Mouse (Mus musculus) myocyte (in vitro differentiated cells): Measurements from ENCODE around the gene Gxylt2.

Experiments
- E2F4 ChIP-seq: IDR thresholded peaks from one replicate; pipeline ENCODE4 v1.6.1; 2011; ENCODE audit warnings: mild to moderate bottlenecking, control low read depth, moderate library complexity; ENCODE audit not compliant: insufficient read depth
- MAX ChIP-seq: IDR thresholded peaks from one replicate; pipeline ENCODE4 v1.6.1; 2011; ENCODE audit warnings: low read depth, mild to moderate bottlenecking, control low read depth
- MYOG ChIP-seq, 3 experiments: IDR thresholded peaks; one replicate each; pipeline ENCODE4 v1.6.1; 2011; ENCODE audit warnings: control low read depth in 2 of 3, low read depth in 2 of 3, mild to moderate bottlenecking in 2 of 3; ENCODE audit not compliant: insufficient read length in 2 of 3, control insufficient read depth in 1 of 3, insufficient read depth in 1 of 3
- POLR2A ChIP-seq: IDR thresholded peaks from one replicate; pipeline ENCODE4 v1.6.1; 2011; ENCODE audit warnings: low read depth, mild to moderate bottlenecking, control low read depth, moderate library complexity; ENCODE audit not compliant: insufficient read length
- SRF ChIP-seq: IDR thresholded peaks from one replicate; pipeline ENCODE4 v1.6.1; 2011; ENCODE audit warnings: low read depth; ENCODE audit not compliant: control insufficient read depth, insufficient read length
- TCF12 ChIP-seq: IDR thresholded peaks from one replicate; pipeline ENCODE4 v1.6.1; 2011; ENCODE audit warnings: mild to moderate bottlenecking, control low read depth; ENCODE audit not compliant: poor library complexity, insufficient read depth, severe bottlenecking
- USF1 ChIP-seq: IDR thresholded peaks from one replicate; pipeline ENCODE4 v1.6.1; 2011; ENCODE audit warnings: low read depth, mild to moderate bottlenecking, control low read depth, moderate library complexity

GRCm38 (mm10) chr6:100667644-100668043 is 36.9 kb upstream of the Gxylt2 start:
- TF ChIP-seq TCF12: no peak
- no peak for TF ChIP-seq E2F4
- TF ChIP-seq POLR2A: no peak
- TF ChIP-seq USF1: no peak
- no peak for TF ChIP-seq MAX
- no peak for TF ChIP-seq MYOG (IDR thresholded peaks at IDR 0.05; ENCODE audit: control insufficient read depth in 1 of 3, insufficient read depth in 1 of 3, insufficient read length in 2 of 3, low read depth in 2 of 3)
- TF ChIP-seq SRF: no peak
